Mouse (Mus musculus) heart, adult 11 months (tissue): ENCODE results near the gene Tmem79.
"Not testable (repeated sequence)": the region's sequence is repeated elsewhere in the genome, so short reads cannot be mapped to it uniquely, and the experiment has no call there.

ENCODE experiments used
- DNase-seq: peaks from one replicate; pipeline ENCODE4 v3.0.0; 2022

Tmem79 gene

GRCm38 (mm10) chr3:88352907-88353306, 17.0 kb upstream of the Tmem79 start:
- DNase-seq = no peak

GRCm38 (mm10) chr3:88350732-88351131, 14.8 kb upstream of the Tmem79 start:
- DNase-seq = no peak

DNA sequence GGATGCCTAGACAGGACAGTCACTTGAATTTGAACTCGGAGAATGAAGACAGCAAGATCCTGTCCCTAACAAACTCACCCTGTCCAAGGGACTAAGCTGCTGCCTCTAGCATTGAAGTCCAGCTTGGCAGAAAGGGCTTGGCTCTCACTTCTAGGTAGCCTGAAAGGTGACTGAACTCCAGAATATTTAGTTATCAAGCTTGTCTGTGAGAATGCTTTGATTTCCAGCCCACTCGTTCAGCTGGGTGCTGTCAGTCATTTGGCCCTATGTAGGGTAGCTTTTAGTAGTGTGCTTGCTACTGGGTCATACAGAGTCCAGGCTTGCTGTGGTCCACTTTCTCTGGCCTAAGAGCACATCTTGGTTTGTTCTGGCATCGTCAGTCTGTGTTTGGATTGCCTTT, 3.1 kb upstream of the Tmem79 start:
- DNase-seq = no peak

DNA sequence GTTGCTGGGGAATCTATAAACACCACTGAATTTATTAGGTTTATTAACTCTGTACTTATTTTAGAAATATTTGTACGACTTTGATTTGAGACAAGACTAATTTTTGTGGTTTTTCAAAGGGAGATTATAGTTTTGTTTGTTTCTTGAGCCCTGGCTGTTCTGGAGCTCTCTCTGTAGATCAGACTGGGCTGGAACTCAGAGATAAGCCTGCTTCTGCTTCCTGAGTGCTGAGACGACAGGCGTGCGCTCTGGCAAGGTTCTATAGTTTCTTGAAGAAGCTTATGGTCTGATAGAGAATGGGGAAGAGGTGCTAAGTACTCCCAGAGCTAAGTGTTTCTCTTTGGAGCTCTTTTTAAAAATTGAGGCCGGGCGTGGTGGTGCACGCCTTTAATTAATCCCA, 2.4 kb upstream of the Tmem79 start:
- DNase-seq = no peak

GRCm38 (mm10) chr3:88337367-88338020, 1.5 kb upstream of the Tmem79 start:
- DNase-seq = peak; percentile 92

GRCm38 (mm10) chr3:88335436-88336053, 403 bp downstream of the Tmem79 start:
- peak; percentile 92 for DNase-seq

DNA sequence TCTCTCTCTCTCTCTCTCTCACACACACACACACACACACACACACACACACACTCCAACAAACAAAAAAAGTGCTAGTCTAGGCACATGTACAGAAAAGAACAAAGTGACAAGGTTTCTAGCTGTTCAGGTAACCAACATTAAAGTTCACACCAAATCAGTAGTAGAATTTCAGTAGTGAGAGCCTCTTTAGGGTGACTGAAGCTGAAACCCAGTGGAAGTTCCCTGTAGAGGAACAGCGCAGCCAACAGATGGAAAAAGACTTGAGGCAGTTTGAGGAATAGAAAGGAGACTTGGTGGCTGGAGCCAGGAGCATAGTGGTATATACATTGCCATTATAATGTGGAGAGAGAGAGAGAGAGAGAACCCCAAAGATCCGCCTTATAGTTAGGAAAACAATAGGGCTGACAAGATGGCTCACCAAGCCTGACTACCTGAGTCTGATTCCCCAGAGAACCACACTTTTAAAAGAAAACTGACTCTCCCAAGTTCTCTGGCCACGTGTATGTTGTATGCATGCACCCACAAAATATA, 979 bp downstream of the Tmem79 start:
- DNase-seq = no peak

DNA sequence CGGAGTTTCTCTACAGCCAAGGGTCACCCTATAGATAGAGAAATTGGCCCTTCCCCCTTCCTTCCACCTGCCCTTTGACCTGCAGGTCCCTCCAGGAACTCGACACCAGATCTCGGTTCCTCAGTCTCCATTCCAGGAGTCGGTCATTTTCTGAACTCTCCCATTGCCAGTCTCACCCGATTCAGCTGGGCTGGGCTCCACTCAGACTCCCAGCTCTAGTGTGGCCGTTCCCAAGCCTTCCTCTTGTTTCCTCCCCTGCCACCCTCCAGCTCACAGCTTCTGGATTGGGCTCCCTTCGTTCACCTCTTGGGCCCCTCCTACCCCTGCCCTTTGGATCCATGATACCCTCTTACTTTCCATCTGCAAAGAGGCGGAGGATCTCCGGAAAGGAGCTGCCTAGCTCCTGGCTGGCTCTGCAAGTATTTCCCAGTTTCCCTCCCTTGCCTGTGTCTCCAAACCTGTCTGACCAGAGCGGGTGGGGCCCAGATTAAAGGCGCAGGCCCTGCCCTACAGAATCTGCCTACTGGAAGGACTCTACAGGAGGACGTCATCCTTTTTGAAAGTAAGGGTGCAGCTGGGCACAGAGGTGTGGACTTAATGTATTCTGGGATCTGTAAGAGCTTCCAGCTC, 1.8 kb downstream of the Tmem79 start:
- DNase-seq = peak; percentile 90

GRCm38 (mm10) chr3:88331282-88331681, 4.7 kb downstream of the Tmem79 start:
- peak; percentile 91 for DNase-seq

DNA sequence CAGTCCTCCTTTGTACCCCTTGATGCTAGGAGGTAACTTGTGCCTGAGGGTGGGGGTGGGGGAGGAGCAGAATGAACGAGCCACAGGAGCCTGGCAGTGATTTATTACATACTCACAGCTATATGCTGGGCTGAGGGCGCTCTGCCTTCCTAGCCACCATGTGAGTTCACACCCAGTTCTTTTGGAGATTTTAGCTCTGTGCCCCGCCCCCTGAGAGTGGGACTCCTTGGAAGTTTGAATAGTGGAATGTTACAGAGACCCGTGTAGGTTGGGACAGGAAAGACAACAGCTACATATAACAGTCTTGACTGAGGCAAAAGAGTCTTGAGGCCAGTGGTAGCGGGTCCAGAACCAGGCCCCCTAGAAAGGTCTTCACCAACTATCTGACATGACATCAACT, 7.0 kb downstream of the Tmem79 start:
- peak; percentile 85 for DNase-seq

DNA sequence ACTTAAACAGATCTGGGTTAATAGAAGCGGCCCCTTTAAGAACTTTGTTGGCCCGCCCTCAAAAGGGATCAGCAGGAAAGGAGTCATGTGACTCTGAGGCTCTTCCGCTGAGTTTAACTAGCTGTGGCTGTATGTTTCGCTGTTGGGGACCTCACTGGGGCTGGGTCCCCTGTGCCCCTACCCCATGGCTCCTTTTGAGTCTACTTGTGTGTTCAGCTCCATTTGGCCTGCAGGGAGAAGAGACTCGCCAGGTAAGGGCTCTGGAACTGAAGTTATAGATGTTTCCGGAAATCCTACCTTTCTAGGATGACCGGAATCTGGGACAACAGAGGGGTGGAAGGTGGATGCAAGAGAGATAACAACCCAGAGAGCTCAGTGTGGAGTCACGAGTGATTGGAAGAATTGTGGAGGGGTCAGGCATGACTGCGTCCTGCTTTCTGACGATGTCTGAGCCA, 11.0 kb downstream of the Tmem79 start, which contains the start of gene Glmp:
Glmp (plus strand) TSS at position 73 of the 455 bp plus-strand sequence.
- peak; percentile 98 for DNase-seq

GRCm38 (mm10) chr3:88299172-88299571, 36.8 kb downstream of the Tmem79 start:
- no peak for DNase-seq

- no peak for DNase-seq
Measured at GRCm38 (mm10) chr3:88297321-88297851, 38.6 kb downstream of the Tmem79 start.

GRCm38 (mm10) chr3:88296561-88297318, 39.2 kb downstream of the Tmem79 start, which contains the start of the genes Tsacc and Cct3:
Gene Tsacc (minus strand): TSS chr3:88296999.
Gene Cct3 (plus strand): TSS chr3:88297116.
- DNase-seq = peak; percentile 100

DNA sequence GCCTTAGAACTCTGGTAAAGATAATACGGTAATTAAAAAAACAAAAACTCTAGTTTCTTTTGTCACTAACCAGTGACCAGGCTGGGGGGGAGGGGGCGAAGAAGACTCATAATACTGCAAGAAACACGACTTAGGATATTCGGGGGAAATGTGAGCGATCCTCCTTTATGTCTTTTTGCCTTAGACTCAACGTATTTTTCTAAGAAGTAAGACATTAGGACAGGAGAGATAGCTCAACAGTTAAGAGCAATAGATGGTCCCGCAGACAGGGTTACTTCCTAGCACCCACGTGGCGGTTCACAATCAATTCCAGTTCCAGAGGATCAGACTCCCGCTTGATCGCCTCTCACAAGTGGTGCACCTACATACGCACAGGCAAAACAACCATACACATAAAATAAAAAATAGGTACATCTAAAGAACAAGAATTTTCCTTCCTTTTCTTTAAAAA, 39.8 kb downstream of the Tmem79 start:
- no peak for DNase-seq

GRCm38 (mm10) chr3:88295272-88295671, 40.7 kb downstream of the Tmem79 start:
- DNase-seq = not testable (repeated sequence)

- DNase-seq = no peak
Measured at GRCm38 (mm10) chr3:88291970-88292369, 44.0 kb downstream of the Tmem79 start.

- peak; percentile 70 for DNase-seq
Measured at GRCm38 (mm10) chr3:88288133-88288713, 47.7 kb downstream of the Tmem79 start.

- peak; percentile 66 for DNase-seq
Measured at GRCm38 (mm10) chr3:88287110-88287509, 48.8 kb downstream of the Tmem79 start, which contains the start of gene Gm38392. Gene Gm38392 (minus strand): TSS chr3:88287210.

- not testable (repeated sequence) for DNase-seq
Measured at GRCm38 (mm10) chr3:88285565-88285895, 50.4 kb downstream of the Tmem79 start.

DNA sequence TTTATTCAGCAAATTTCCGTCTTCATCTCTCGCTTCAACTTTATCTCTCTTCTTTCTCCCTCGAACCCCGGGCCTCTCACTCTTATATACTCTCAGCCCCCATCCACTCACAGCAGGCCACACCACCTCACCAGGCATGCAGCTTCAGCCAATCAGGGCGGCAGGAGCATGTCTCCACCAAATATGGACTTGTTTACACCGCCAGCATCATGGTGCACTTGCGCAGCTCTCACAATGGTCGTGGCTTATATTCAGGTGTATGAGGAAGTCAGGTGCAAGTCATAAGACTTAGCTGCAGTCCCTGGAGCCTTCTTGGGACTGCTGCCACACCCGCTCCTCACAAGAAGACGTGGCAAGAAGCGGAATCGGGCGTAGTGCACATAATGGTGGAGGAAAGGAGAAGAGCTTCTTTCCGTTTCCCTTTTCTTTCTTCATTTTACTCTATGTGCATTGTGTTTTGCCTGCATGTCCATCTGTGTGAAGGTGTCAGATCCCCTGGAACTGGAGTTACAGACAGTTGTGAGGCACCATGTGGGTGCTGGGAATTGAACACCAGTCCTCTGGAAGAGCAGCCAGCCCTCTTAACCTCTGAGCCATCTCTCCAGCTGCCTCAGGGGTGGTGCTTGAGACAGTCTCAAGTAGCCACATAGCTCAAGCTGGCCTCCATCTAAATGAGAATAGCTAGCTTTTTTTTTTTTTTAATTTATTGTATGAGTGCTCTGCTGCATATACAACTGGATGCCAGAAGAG, 51.0 kb downstream of the Tmem79 start:
- DNase-seq = peak; percentile 80
